Mouse (Mus musculus) kidney, embryonic 16.5 days (tissue): ENCODE data around the gene Mfge8. TPM values are rescaled to one million over a fixed set of nuclear protein-coding genes. Genes with fewer than 3 reads are reported as not detected.

ENCODE experiments used
- ATAC-seq: fragments of 200-750 bp; cut with Nextera tagmentation; 2 replicates; pipeline ENCODE4 v1.8.0; 2017; ENCODE audit warnings: moderate TSS enrichment; ENCODE audit not compliant: low FRiP score, low TSS enrichment
- H3K27ac ChIP-seq: fragments of 300-500 bp; sonication (generic); 2 replicates; pipeline ENCODE4 v1.5.1; 2014; ENCODE audit warnings: low read length
- H3K27me3 ChIP-seq: fragments of 300-500 bp; sonication (generic); 2 replicates; pipeline ENCODE4 v1.6.1; 2014; ENCODE audit warnings: low read length, control low read depth, mixed read lengths; ENCODE audit not compliant: insufficient read depth
- H3K36me3 ChIP-seq: fragments of 300-500 bp; sonication (generic); 2 replicates; pipeline ENCODE4 v1.6.1; 2014; ENCODE audit warnings: low read length, control low read depth, mixed read lengths; ENCODE audit not compliant: insufficient read depth
- H3K4me1 ChIP-seq: fragments of 300-500 bp; sonication (generic); 2 replicates; pipeline ENCODE4 v1.6.1; 2014; ENCODE audit warnings: low read length, control low read depth, mixed read lengths; ENCODE audit not compliant: insufficient read depth
- H3K4me2 ChIP-seq: fragments of 300-500 bp; sonication (generic); replicated peaks from 2 replicates; pipeline ENCODE4 v1.6.1; 2014; ENCODE audit warnings: low read depth, low read length
- H3K4me3 ChIP-seq: fragments of 300-500 bp; sonication (generic); 2 replicates; pipeline ENCODE4 v1.5.1; 2014; ENCODE audit warnings: mild to moderate bottlenecking, low read length
- H3K9ac ChIP-seq: fragments of 300-500 bp; sonication (generic); replicated peaks from 2 replicates; pipeline ENCODE4 v1.6.1; 2014; ENCODE audit warnings: low read length
- H3K9me3 ChIP-seq: fragments of 300-500 bp; sonication (generic); 2 replicates; pipeline ENCODE4 v1.6.1; 2016; ENCODE audit warnings: low read length, control low read depth
- WGBS: fragments of 180-500 bp; shearing (Covaris S2); extraction: QIAGEN DNeasy Blood & Tissue Kit; methylation state at CpG from one replicate; pipeline ENCODE4 v1.1.7; 2014; 5-methylcytosine and 5-hydroxymethylcytosine counted together
- polyA plus RNA-seq: library from polyadenylated mRNA; unstranded; fragments of >200 nt; fragmentation: Nextera tagmentation; extraction: Ambion mirVana; gene quantifications from 2 replicates; pipeline ENCODE4 v1.2.1, GENCODE M21; 2015

Gene Mfge8
- polyA plus RNA-seq, 1 experiment from 2014 or later = 328 TPM

DNA sequence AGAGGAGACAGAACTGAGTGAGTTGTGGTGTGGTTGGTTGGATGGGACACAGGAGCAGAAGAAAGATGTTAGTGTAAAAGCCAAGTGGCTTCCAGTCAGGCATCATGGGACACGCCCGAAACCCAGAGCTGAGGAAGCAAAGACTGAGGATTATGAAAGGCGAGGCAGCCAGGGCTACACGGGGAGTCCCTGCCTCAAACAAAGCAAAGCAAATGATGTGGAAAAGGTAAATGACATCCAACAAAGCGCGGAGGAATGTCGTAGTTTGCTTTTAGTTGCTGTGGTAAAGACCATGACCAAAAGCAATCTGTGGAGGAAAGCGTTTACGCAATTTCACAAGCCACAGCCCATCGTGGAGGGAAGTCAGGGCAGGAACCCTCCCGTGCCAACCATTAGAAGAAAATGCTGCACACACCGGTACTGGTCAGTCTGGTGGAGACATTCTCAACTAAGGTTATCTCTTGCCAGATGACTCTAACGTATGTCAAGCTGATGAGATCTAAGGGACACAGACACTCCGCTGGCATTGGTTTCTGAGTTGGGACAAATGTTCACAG is 18.2 kb upstream of the Mfge8 start:
- no peaks in the 10 kb centered on the region for H3K36me3 ChIP-seq
- H3K4me2 ChIP-seq = no peak overlapping the region
- WGBS = 64% methylated on average over 14 of the region's 14 CpGs
- H3K9me3 ChIP-seq = no peaks in the 10 kb centered on the region
- H3K4me3 ChIP-seq = no peak overlapping the region
- H3K4me1 ChIP-seq = no peaks in the 10 kb centered on the region
- H3K27ac ChIP-seq = no peak overlapping the region
- no peaks in the 10 kb centered on the region for H3K27me3 ChIP-seq
- no peak overlapping the region for H3K9ac ChIP-seq
- no peak for ATAC-seq

DNA sequence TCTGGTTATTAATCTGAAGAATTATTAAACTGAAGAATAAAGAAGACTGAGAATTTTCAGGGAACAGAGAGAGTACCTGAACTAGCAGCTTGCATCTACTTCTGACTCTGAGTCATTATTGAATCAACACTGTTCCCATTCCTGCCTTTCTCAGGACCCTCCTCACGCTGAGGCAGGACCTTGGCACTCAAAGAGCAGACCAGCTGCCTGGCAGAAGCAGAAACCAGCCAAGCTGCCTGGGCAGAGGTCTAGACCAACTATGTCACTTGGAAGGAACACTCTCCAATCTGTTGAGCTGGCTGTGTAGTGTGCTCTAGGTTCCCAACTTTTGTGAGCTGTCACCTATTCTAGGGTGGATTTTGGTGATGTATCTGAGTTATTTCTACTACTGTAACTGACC is 10.5 kb upstream of the Mfge8 start:
- H3K9me3 ChIP-seq = no peaks in the 10 kb centered on the region
- no peak for ATAC-seq
- no peak overlapping the region for H3K27ac ChIP-seq
- WGBS = 80% methylated on average over 1 of the region's 1 CpGs
- no peaks in the 10 kb centered on the region for H3K36me3 ChIP-seq
- no peak overlapping the region for H3K9ac ChIP-seq
- H3K4me1 ChIP-seq = no peaks in the 10 kb centered on the region
- no peaks in the 10 kb centered on the region for H3K27me3 ChIP-seq
- no peak overlapping the region for H3K4me2 ChIP-seq
- no peak overlapping the region for H3K4me3 ChIP-seq

DNA sequence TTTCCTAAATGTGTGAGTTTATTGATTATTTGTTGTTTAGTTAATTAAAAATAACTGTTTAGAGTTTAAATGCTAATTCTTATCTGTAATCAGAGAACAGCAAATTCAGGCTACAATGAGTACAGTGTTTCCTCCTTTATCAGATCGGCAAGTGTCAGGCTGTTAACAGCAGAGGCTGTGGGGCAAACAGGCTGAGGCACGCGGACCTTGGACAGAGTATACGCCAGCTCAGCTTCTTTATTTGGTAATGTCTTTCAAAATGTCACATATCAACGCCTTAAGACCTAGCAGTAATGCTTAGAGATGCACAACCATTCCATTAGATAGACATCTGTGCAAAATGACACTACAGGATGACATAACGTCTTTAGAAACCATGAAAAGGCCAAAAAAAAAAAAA is 662 bp upstream of the Mfge8 start:
- 70% methylated on average over 6 of the region's 6 CpGs for WGBS
- ATAC-seq = no peak
- Histone ChIP-seq H3K9me3 (no peaks in the 10 kb centered on the region), H3K36me3 (no peaks in the 10 kb centered on the region), H3K27me3 (no peaks in the 10 kb centered on the region), H3K9ac (no peak overlapping the region), H3K4me3 (no peak overlapping the region), H3K4me1 (peaks cover 21% of the 10 kb centered on the region), H3K27ac (no peak overlapping the region), H3K4me2 (peak overlapping the region; percentile 74)

DNA sequence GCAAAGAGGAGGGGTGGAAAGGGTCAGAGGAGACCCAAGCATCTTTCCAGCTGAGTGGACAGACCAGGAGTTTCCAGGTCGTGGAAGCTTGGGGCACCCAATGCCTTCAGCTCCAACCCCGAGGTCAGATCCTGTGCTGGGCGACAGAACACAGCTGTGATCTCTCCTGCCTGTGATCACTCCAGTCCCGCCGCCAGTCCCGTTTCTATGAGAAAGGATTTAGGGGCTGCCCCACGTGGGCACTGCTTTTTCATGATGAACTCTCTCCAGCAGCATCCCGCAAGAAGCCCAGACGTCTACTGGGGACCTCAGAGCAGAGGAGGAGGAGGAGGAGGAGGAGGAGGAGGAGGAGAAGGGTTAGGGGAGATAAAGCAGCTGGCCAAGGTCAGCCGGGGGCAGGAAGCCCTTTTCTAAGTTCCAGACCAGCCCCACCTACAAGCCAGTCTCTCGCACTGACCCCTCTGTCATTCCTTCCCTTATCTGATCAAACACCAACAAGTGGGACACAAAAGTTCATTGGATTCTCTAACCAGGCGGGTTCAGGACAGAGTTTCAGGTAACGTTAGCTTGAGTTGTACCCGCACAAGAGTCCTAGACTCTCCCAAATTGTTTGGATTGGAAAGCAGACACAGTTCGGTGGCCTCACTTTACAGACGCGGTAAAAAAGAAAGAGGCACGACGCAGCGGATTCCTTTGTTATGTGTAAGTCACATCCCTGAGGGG is 768 bp downstream of the Mfge8 start:
- H3K4me3 ChIP-seq = peak overlapping the region; percentile 61
- H3K27me3 ChIP-seq = no peaks in the 10 kb centered on the region
- H3K36me3 ChIP-seq = peaks cover 6% of the 10 kb centered on the region
- peak overlapping the region; percentile 74 for H3K4me2 ChIP-seq
- H3K9me3 ChIP-seq = no peaks in the 10 kb centered on the region
- ATAC-seq = peak; percentile 28; the same call in 1 of the 2 replicates
- WGBS = 2% methylated on average over 20 of the region's 20 CpGs
- peak overlapping the region; percentile 69 for H3K27ac ChIP-seq
- H3K4me1 ChIP-seq = peaks cover 21% of the 10 kb centered on the region
- peak overlapping the region; percentile 71 for H3K9ac ChIP-seq

DNA sequence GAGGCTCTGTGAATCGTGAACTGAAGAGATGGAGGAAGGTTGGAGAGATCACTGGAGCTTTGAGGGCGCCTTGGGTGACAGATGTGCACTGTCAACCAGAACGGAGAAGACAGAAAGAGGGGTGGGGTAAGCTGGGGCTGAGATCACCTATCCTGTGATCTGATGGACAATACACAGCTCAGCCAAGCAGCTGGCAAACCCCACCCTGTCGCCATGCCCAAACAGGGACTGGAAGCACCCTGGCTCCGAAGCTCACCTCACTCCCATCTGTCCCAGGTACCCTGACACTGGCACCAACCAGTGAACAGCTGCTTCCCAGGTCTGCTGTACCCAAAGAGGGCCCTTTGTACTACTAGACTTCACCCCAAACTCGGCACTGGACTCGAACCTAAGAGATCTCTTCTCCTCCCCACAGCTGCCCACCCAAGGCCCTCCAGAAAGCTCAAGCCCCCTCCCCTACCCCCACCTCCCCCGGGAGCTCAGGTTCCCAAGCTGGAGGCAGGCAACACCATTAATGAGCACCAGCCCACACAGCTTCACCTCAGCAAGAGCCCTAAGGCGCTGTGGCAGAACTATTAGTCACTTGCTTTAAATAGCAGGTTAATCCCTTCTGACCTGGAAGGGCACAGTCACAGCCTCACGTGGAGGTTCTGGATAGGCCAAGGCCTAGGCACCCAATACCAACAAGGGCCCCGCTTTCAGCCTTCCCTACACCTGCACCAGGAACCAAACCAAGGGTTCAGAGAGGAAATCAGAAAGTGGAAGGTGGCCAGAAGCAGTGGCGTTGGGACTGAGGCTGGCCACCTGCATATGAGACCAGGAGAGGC is 1.6 kb downstream of the Mfge8 start:
- H3K4me1 ChIP-seq = peaks cover 21% of the 10 kb centered on the region
- H3K4me3 ChIP-seq = peak overlapping the region; percentile 61
- peak; percentile 32; the same call in 1 of the 2 replicates for ATAC-seq
- no peaks in the 10 kb centered on the region for H3K27me3 ChIP-seq
- peak overlapping the region; percentile 74 for H3K4me2 ChIP-seq
- no peaks in the 10 kb centered on the region for H3K9me3 ChIP-seq
- 30% methylated on average over 12 of the region's 12 CpGs for WGBS
- peak overlapping the region; percentile 71 for H3K9ac ChIP-seq
- H3K27ac ChIP-seq = peak overlapping the region; percentile 41; the same call in 1 of the 2 replicates
- H3K36me3 ChIP-seq = peaks cover 11% of the 10 kb centered on the region

DNA sequence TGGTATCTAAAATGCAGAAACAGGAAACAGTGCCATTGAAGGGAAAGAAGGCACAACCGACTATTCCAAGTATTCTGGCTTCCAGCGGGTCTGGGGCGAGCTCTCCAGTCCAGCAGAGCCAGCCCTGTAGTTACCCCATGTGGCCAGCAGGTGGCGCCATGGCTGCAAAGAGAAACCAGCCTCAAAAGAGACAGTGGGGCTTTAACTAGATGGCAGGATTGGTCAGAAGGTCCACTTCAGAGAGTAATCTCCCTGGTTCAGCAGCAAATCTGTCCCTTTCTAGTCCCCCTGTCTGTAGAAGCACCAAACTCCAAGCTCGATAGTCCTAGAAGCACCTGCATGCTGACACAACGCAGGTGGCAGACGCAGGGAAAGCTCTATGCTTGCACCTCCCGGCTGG is 8.0 kb downstream of the Mfge8 start:
- no peaks in the 10 kb centered on the region for H3K4me1 ChIP-seq
- no peak overlapping the region for H3K4me3 ChIP-seq
- no peaks in the 10 kb centered on the region for H3K9me3 ChIP-seq
- WGBS = 42% methylated on average over 8 of the region's 8 CpGs
- no peak overlapping the region for H3K27ac ChIP-seq
- no peak for ATAC-seq
- no peak overlapping the region for H3K4me2 ChIP-seq
- no peak overlapping the region for H3K9ac ChIP-seq
- H3K27me3 ChIP-seq = no peaks in the 10 kb centered on the region
- H3K36me3 ChIP-seq = peaks cover 34% of the 10 kb centered on the region

DNA sequence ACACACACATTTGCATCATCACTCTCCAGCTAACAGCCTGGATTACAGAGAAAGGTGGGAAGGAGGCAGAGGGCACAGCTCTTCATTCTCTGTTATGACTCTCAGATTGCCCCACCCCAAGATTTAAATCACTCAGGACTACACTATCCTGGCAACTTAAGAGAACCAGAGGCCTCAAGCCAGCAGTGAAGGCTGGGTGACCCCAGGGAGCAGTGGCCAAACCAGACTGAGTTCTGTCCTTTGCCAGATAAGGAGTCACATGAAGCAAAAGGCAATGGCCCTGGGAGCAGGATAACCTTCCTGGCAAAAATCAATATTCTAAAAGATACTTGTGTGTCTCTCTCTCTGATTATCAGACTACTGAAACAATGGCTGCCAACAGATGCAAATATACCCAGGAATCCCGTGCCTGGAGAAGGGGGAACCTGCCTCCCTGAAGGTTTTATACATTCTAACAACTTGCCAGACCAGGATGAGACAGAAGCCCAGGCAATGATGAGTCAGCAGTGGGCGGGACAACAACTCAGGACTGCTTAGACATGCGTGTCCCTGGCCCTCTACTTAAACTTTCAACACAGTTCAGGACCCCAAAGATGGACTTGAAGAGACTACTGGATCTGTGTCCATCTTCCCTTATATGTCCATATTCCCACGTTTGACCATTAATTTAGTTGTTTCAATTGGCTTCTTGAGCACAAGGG is 8.8 kb downstream of the Mfge8 start:
- Histone ChIP-seq H3K9ac (no peak overlapping the region), H3K27me3 (no peaks in the 10 kb centered on the region), H3K9me3 (no peaks in the 10 kb centered on the region), H3K27ac (no peak overlapping the region), H3K4me2 (no peak overlapping the region), H3K36me3 (peaks cover 43% of the 10 kb centered on the region), H3K4me3 (no peak overlapping the region), H3K4me1 (no peaks in the 10 kb centered on the region)
- no peak for ATAC-seq
- whole genome bisulfite sequencing = 60% methylated on average over 4 of the region's 4 CpGs

DNA sequence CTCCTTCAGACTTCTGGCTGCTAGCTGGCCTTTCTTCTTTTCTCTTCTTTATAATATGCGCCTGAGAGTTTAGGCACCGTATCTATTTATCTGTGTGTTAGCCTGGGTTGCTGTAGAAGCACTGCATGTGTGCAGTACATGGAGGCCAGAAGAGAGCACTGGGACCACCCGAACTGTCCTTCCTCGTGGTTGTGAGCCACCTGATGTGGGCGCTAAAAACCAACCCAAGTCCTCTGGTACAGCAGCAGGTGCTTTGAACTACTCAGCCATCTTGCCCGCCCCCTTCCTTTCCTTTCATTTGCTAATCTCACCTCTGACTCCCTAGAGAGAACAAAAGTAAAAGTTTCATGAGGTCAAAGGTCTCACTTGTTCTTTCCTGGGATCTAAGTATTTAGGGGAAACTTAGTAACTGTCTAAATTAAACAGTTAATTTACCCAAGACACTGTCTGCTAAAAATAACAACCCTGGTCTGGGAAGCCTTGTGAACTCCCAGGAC is 9.5 kb downstream of the Mfge8 start:
- Histone ChIP-seq H3K4me1 (no peaks in the 10 kb centered on the region), H3K4me2 (no peak overlapping the region), H3K27ac (no peak overlapping the region), H3K27me3 (no peaks in the 10 kb centered on the region), H3K36me3 (peaks cover 47% of the 10 kb centered on the region), H3K9ac (no peak overlapping the region), H3K4me3 (no peak overlapping the region), H3K9me3 (no peaks in the 10 kb centered on the region)
- no peak for ATAC-seq
- 58% methylated on average over 6 of the region's 6 CpGs for WGBS

DNA sequence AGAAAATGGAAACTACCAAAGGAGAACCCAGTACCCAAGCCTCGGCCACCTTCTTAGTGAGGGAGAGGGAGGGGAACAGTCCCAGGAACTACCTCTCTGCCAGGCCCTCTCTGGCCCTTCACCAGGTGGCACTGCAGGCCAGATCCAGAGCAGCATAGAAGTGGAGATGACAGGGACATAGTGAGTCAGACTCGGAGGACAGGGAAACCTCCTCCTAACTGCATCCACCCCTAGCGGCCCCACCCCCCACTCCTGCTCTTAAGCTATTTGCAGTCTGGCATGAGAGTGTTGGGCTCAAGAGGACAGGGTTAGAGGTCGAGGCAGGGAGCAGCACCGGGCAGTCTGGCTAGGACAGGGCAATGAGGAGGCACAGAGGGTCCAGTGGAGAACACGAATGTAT is 15.5 kb downstream of the Mfge8 start:
- Histone ChIP-seq H3K36me3 (peaks cover 37% of the 10 kb centered on the region), H3K27me3 (0 out of 2 replicates have a peak, but pooled peaks cover 2% of the 10 kb centered on the region), H3K27ac (no peak overlapping the region), H3K9ac (no peak overlapping the region), H3K4me3 (no peak overlapping the region), H3K4me2 (no peak overlapping the region), H3K4me1 (peaks cover 35% of the 10 kb centered on the region), H3K9me3 (no peaks in the 10 kb centered on the region)
- WGBS = 29% methylated on average over 6 of the region's 6 CpGs
- ATAC-seq = no peak
